ENCODE assay signal across 12 mouse cellular contexts in genomic region chr5:145164710-145165109, GRCm38 (mm10). TPM values are rescaled to one million over a fixed set of nuclear protein-coding genes. Genes with fewer than 3 reads are reported as not detected.
DNase-seq lines count a peak whose midpoint lies in the region; ATAC-seq and TF ChIP-seq lines count a peak whose summit lies in the region.
"Had no signal": no experiment of that assay in that cellular context is flagged by ENCODE, and none has a peak within 500 bp of the region (broad histone marks: within the 10 kb centered on the region; RNA-seq: fewer than 3 reads in every experiment).

No protein-coding gene starts in this region.

- H3K27ac ChIP-seq in heart, adult 2 months: peak overlapping the region; percentile 95
- no peak overlapping the region for H3K27ac ChIP-seq in heart, embryonic 11.5 days (ENCODE audit: low read depth, low read length)
- no peak overlapping the region for H3K27ac ChIP-seq in lung, postnatal 0 days (ENCODE audit: low read length)
- H3K27ac ChIP-seq in midbrain, postnatal 0 days (ENCODE audit: low read depth, low read length): no peak overlapping the region
- H3K27ac ChIP-seq: forebrain, embryonic 13.5 days had no signal

- no peak for ATAC-seq in heart, embryonic 11.5 days (replicated peaks; ENCODE audit: insufficient number of reproducible peaks, low FRiP score, low TSS enrichment)
- no peak for ATAC-seq in lung, postnatal 0 days
- ATAC-seq in midbrain, postnatal 0 days (ENCODE audit: low FRiP score): no peak
- ATAC-seq: forebrain, embryonic 13.5 days; inflammation-experienced regulatory T-cells, adult 6 months had no signal

- peaks cover 3% of the 10 kb centered on the region; the same call in 1 of the 2 replicates for H3K36me3 ChIP-seq in heart, adult 2 months (ENCODE audit: control insufficient read depth, insufficient read depth, low read length)
- peaks cover 4% of the 10 kb centered on the region for H3K36me3 ChIP-seq in heart, embryonic 11.5 days (ENCODE audit: control insufficient read depth, insufficient read depth, low read length)
- H3K36me3 ChIP-seq in lung, postnatal 0 days (ENCODE audit: insufficient read depth, low read length): peaks cover 8% of the 10 kb centered on the region; the same call in 1 of the 2 replicates
- peaks cover 30% of the 10 kb centered on the region for H3K36me3 ChIP-seq in midbrain, postnatal 0 days (ENCODE audit: insufficient read depth, low read length)

- H3K27me3 ChIP-seq in heart, adult 2 months (ENCODE audit: control insufficient read depth, insufficient read depth, low read length): no peaks in the 10 kb centered on the region
- no peaks in the 10 kb centered on the region for H3K27me3 ChIP-seq in heart, embryonic 11.5 days (ENCODE audit: control insufficient read depth, insufficient read depth, low read length)
- H3K27me3 ChIP-seq in lung, postnatal 0 days (replicated peaks; ENCODE audit: insufficient read depth, low read length): no peaks in the 10 kb centered on the region
- H3K27me3 ChIP-seq in midbrain, postnatal 0 days (ENCODE audit: insufficient read depth, low read length): no peaks in the 10 kb centered on the region
- H3K27me3 ChIP-seq: forebrain, embryonic 13.5 days had no signal

- DNase-seq in heart, adult 2 months: no peak
- peak; percentile 12 for DNase-seq in lung, postnatal 0 days (ENCODE audit: low spot score)
- DNase-seq in lung, postnatal 10 days: no peak
- DNase-seq in kidney, adult 8-10 months: peak; percentile 8 to 26
- DNase-seq in urinary bladder, postnatal 14 days (ENCODE audit: low spot score): no peak
- DNase-seq in midbrain, postnatal 0 days (ENCODE audit: low spot score): no peak
- DNase-seq in right cerebral cortex, adult 2 months (ENCODE audit: low spot score in 2 of 2): no peak
- DNase-seq: lung, embryonic 14.5 days had no signal

- no peak for TF ChIP-seq POLR2A in heart, adult 2 months (IDR thresholded peaks at IDR 0.05; ENCODE audit: insufficient read depth, low read depth, low read length)

- TF ChIP-seq CTCF in heart, adult 2 months (IDR thresholded peaks at IDR 0.05): no peak
- TF ChIP-seq CTCF in lung, postnatal 0 days (IDR thresholded peaks at IDR 0.05): no peak
- TF ChIP-seq CTCF in midbrain, postnatal 0 days (IDR thresholded peaks at IDR 0.05): no peak

- H3K9me3 ChIP-seq in heart, embryonic 11.5 days (replicated peaks; ENCODE audit: control insufficient read depth, low read length): no peaks in the 10 kb centered on the region
- no peaks in the 10 kb centered on the region for H3K9me3 ChIP-seq in lung, postnatal 0 days (ENCODE audit: low read length)
- H3K9me3 ChIP-seq in midbrain, postnatal 0 days (ENCODE audit: low read length): no peaks in the 10 kb centered on the region
- H3K9me3 ChIP-seq: forebrain, embryonic 13.5 days had no signal

- H3K4me3 ChIP-seq in heart, adult 2 months: peak overlapping the region; percentile 82
- H3K4me3 ChIP-seq in heart, embryonic 11.5 days (ENCODE audit: low read depth, low read length): no peak overlapping the region
- H3K4me3 ChIP-seq in lung, postnatal 0 days (ENCODE audit: low read depth, low read length): no peak overlapping the region
- H3K4me3 ChIP-seq in midbrain, postnatal 0 days (ENCODE audit: low read depth, low read length): no peak overlapping the region
- H3K4me3 ChIP-seq: forebrain, embryonic 13.5 days had no signal

- H3K4me1 ChIP-seq in heart, adult 2 months (ENCODE audit: control insufficient read depth, insufficient read depth, low read length): peaks cover 7% of the 10 kb centered on the region
- H3K4me1 ChIP-seq in heart, embryonic 11.5 days (ENCODE audit: control insufficient read depth, insufficient read depth, low read length): peaks cover 22% of the 10 kb centered on the region
- H3K4me1 ChIP-seq in lung, postnatal 0 days (ENCODE audit: insufficient read depth, low read depth, low read length): peaks cover 7% of the 10 kb centered on the region
- peaks cover 11% of the 10 kb centered on the region; the same call in 1 of the 2 replicates for H3K4me1 ChIP-seq in midbrain, postnatal 0 days (ENCODE audit: insufficient read depth, low read length)

- peak overlapping the region; percentile 60 for H3K9ac ChIP-seq in heart, adult 2 months (ENCODE audit: low read depth, low read length)
- H3K9ac ChIP-seq in heart, embryonic 11.5 days (ENCODE audit: low read depth, low read length): no peak overlapping the region
- H3K9ac ChIP-seq in lung, postnatal 0 days (replicated peaks; ENCODE audit: low read depth): no peak overlapping the region
- H3K9ac ChIP-seq in midbrain, postnatal 0 days (replicated peaks; ENCODE audit: low read length, poor library complexity, severe bottlenecking): no peak overlapping the region
- H3K9ac ChIP-seq: forebrain, embryonic 13.5 days; lung, embryonic 14.5 days had no signal

- TF ChIP-seq EP300 in heart, adult 2 months (IDR thresholded peaks at IDR 0.05; ENCODE audit: insufficient read depth, low read depth, low read length): no peak
- TF ChIP-seq EP300 in lung, postnatal 0 days (IDR thresholded peaks at IDR 0.05): no peak

- intact Hi-C loops in heart, adult 2 months (cut with DNase I): loop anchor here (5.0 kb wide), 1 partner anchor 1852 kb away; no protein-coding TSS in a partner anchor

- 33% methylated on average over 3 of the region's 3 CpGs for WGBS in heart, adult 2 months
- 72% methylated on average over 3 of the region's 3 CpGs for whole genome bisulfite sequencing in heart, embryonic 11.5 days (ENCODE audit: insufficient replicate concordance)
- 34% methylated on average over 3 of the region's 3 CpGs for WGBS in lung, postnatal 0 days
- 81% methylated on average over 3 of the region's 3 CpGs for WGBS in midbrain, postnatal 0 days

- H3K4me2 ChIP-seq in heart, embryonic 11.5 days: no peak overlapping the region
- H3K4me2 ChIP-seq in lung, postnatal 0 days (replicated peaks; ENCODE audit: low read depth, low read length): no peak overlapping the region
- H3K4me2 ChIP-seq in midbrain, postnatal 0 days (ENCODE audit: low read depth, low read length, poor library complexity, severe bottlenecking): no peak overlapping the region
- H3K4me2 ChIP-seq: forebrain, embryonic 13.5 days; lung, embryonic 14.5 days; midbrain, embryonic 11.5 days had no signal

- peaks cover 2% of the 10 kb centered on the region; the same call in 1 of the 2 replicates for H3K79me2 ChIP-seq in heart, adult 2 months (replicated peaks; ENCODE audit: control insufficient read depth, insufficient read depth, low read length)

RNA-seq across cellular contexts. Expression of gene Ptcd1, which starts 2.2 kb away (rescaled TPM):
- 10 to 100 TPM; 24.0 to 27.0 TPM for total RNA-seq in heart, adult 2 months (2021)
- 13.2 and 16.8 TPM in 2 replicates for polyA plus RNA-seq in heart, adult 2 months (2012; rRNA removed)
- 7.4 and 10.7 TPM in 2 replicates for polyA plus RNA-seq in heart, embryonic 11.5 days (2014; fragmentation: Nextera tagmentation; extraction: Ambion mirVana)
- polyA plus RNA-seq in lung, postnatal 0 days (2015; fragmentation: Nextera tagmentation; extraction: Ambion mirVana): 12.0 and 13.0 TPM in 2 replicates
- 27.9 and 28.5 TPM in 2 replicates for total RNA-seq in midbrain, postnatal 0 days (2014; rRNA removed)
- polyA plus RNA-seq in midbrain, postnatal 0 days (2015; fragmentation: Nextera tagmentation; extraction: Ambion mirVana): 20.3 and 20.6 TPM in 2 replicates

RNA-seq across cellular contexts. Expression of gene Cpsf4, which starts 2.3 kb away (rescaled TPM):
- total RNA-seq in heart, adult 2 months (2021): 10 to 100 TPM; 10.4 to 12.1 TPM
- 11.0 and 12.5 TPM in 2 replicates for polyA plus RNA-seq in heart, adult 2 months (2012; rRNA removed)
- 15.1 and 17.2 TPM in 2 replicates for polyA plus RNA-seq in heart, embryonic 11.5 days (2014; fragmentation: Nextera tagmentation; extraction: Ambion mirVana)
- polyA plus RNA-seq in lung, postnatal 0 days (2015; fragmentation: Nextera tagmentation; extraction: Ambion mirVana): 22.9 and 25.9 TPM in 2 replicates
- total RNA-seq in midbrain, postnatal 0 days (2014; rRNA removed): 44.4 and 47.3 TPM in 2 replicates
- 40.1 and 40.7 TPM in 2 replicates for polyA plus RNA-seq in midbrain, postnatal 0 days (2015; fragmentation: Nextera tagmentation; extraction: Ambion mirVana)

RNA-seq across cellular contexts. Expression of gene Bud31, which starts 24.5 kb away (rescaled TPM):
- total RNA-seq in heart, adult 2 months (2021): 10 to 100 TPM; 56.5 to 66.5 TPM
- polyA plus RNA-seq in heart, adult 2 months (2012; rRNA removed): 36.6 and 48.0 TPM in 2 replicates
- 172 and 179 TPM in 2 replicates for polyA plus RNA-seq in heart, embryonic 11.5 days (2014; fragmentation: Nextera tagmentation; extraction: Ambion mirVana)
- 152 TPM in 2 replicates for polyA plus RNA-seq in lung, postnatal 0 days (2015; fragmentation: Nextera tagmentation; extraction: Ambion mirVana)
- 80.7 and 98.1 TPM in 2 replicates for total RNA-seq in midbrain, postnatal 0 days (2014; rRNA removed)
- 151 and 158 TPM in 2 replicates for polyA plus RNA-seq in midbrain, postnatal 0 days (2015; fragmentation: Nextera tagmentation; extraction: Ambion mirVana)

RNA-seq across cellular contexts. Expression of gene Pdap1, which starts 24.7 kb away (rescaled TPM):
- total RNA-seq in heart, adult 2 months (2021): 10 to 100 TPM; 37.8 to 38.5 TPM
- polyA plus RNA-seq in heart, adult 2 months (2012; rRNA removed): 16.1 and 19.5 TPM in 2 replicates
- polyA plus RNA-seq in heart, embryonic 11.5 days (2014; fragmentation: Nextera tagmentation; extraction: Ambion mirVana): 76.5 and 92.4 TPM in 2 replicates
- 47.9 and 51.1 TPM in 2 replicates for polyA plus RNA-seq in lung, postnatal 0 days (2015; fragmentation: Nextera tagmentation; extraction: Ambion mirVana)
- total RNA-seq in midbrain, postnatal 0 days (2014; rRNA removed): 47.7 TPM in 2 replicates
- polyA plus RNA-seq in midbrain, postnatal 0 days (2015; fragmentation: Nextera tagmentation; extraction: Ambion mirVana): 120 and 141 TPM in 2 replicates

RNA-seq across cellular contexts. Expression of gene Atp5j2, which starts 27.2 kb away (rescaled TPM):
- 1,000 to 10,000 TPM in 1 of 2 experiments, 100 to 1,000 TPM in 1; 962 to 1,137 TPM for total RNA-seq in heart, adult 2 months (2021)
- 733 and 858 TPM in 2 replicates for polyA plus RNA-seq in heart, adult 2 months (2012; rRNA removed)
- polyA plus RNA-seq in heart, embryonic 11.5 days (2014; fragmentation: Nextera tagmentation; extraction: Ambion mirVana): 928 and 936 TPM in 2 replicates
- polyA plus RNA-seq in lung, postnatal 0 days (2015; fragmentation: Nextera tagmentation; extraction: Ambion mirVana): 374 and 396 TPM in 2 replicates
- total RNA-seq in midbrain, postnatal 0 days (2014; rRNA removed): 123 and 139 TPM in 2 replicates
- polyA plus RNA-seq in midbrain, postnatal 0 days (2015; fragmentation: Nextera tagmentation; extraction: Ambion mirVana): 634 and 667 TPM in 2 replicates

Comparison
In these comparisons a context has a peak if more than half of its experiments do, and no peak if none do; other contexts are left out.
1. DNase-seq: peak in lung, postnatal 0 days (single experiment) and kidney, adult 8-10 months (2 of 2); none in heart, adult 2 months (0 of 2), lung, postnatal 10 days (single experiment), urinary bladder, postnatal 14 days (single experiment), midbrain, postnatal 0 days (single experiment) and right cerebral cortex, adult 2 months (0 of 2).